Mouse (Mus musculus) hindbrain, embryonic 10.5 days (tissue): Measurements from ENCODE around the gene Arhgap31. TPM values are rescaled to one million over a fixed set of nuclear protein-coding genes. Genes with fewer than 3 reads are reported as not detected.

Experiments used
- DNase-seq: peaks from one replicate; pipeline ENCODE4 v3.0.0-alpha.2; 2017; ENCODE audit warnings: low spot score
- H3K27ac ChIP-seq: fragments of 300-500 bp; sonication (generic); 2 replicates; pipeline ENCODE4 v1.5.1; 2016; ENCODE audit warnings: mild to moderate bottlenecking, moderate library complexity
- H3K27me3 ChIP-seq: fragments of 300-500 bp; sonication (generic); 2 replicates; pipeline ENCODE4 v1.6.1; 2016; ENCODE audit warnings: mild to moderate bottlenecking; ENCODE audit not compliant: poor library complexity, insufficient read depth, severe bottlenecking
- H3K36me3 ChIP-seq: fragments of 300-500 bp; sonication (generic); 2 replicates; pipeline ENCODE4 v1.6.1; 2016; ENCODE audit warnings: mild to moderate bottlenecking, moderate library complexity
- H3K4me1 ChIP-seq: fragments of 300-500 bp; sonication (generic); replicated peaks from 2 replicates; pipeline ENCODE4 v1.6.1; 2016; ENCODE audit warnings: mild to moderate bottlenecking
- H3K4me3 ChIP-seq: fragments of 300-500 bp; sonication (generic); 2 replicates; pipeline ENCODE4 v1.5.1; 2016; ENCODE audit warnings: mild to moderate bottlenecking, moderate library complexity
- H3K9me3 ChIP-seq: fragments of 300-500 bp; sonication (generic); 2 replicates; pipeline ENCODE4 v1.6.1; 2016; ENCODE audit warnings: mild to moderate bottlenecking, moderate library complexity
- WGBS: fragments of 180-500 bp; shearing (Covaris S2); methylation state at CpG from one replicate; pipeline ENCODE4 v1.1.7; 2016; 5-methylcytosine and 5-hydroxymethylcytosine counted together
- polyA plus RNA-seq: library from polyadenylated mRNA; unstranded; fragments of >200 nt; fragmentation: Nextera tagmentation; extraction: Ambion mirVana; gene quantifications from 2 replicates; pipeline ENCODE4 v1.2.1, GENCODE M21; 2016

The Arhgap31 gene
- polyA plus RNA-seq, result 8.8 and 9.0 TPM in 2 replicates

DNA sequence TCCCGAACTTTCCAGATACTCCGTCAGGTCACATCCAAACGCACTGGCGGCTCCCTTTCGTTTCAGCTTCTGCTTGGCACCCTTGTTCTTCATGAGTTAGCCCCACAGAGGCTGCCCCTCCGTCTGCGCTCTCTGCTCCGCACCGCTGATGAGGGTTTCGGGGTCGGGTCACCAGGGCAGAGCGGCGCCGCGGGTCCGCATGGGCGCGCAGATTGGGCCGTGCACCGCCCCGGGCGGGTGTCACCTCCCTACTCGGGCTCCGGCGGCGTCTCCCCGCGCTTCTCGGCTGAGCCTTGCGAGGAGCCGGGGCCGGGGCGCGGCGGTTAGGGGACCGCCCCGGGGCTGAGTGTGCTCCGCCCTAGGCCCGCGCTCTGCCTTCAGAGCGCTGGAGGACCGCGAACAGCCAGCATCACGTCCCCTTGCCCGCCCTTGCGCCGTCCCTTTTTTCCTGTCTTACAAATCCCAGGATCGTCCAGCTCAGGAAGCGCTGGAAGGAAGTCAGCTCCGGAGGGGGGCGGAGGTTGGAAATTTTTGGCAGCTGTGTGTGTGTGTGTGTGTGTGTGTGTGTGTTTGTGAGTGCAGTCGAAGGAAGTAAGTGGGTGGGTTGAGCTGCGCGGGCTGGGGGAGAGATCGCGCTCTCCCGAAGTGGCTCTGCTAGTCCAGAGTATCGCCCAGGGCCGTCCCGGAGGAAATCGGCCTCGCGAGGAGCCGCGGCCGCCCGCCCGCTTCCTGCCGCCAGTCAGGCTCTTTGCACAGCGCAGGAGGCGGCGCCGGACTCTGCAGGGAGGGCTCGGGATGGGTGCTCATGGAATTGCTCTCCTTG, at the start of gene Arhgap31:
Arhgap31 (minus strand) TSS at position 694 of the 823 bp plus-strand sequence.
- peak; percentile 81 for DNase-seq
- peak within 1 kb of the TSS; percentile 90 for H3K27ac ChIP-seq
- under 1% methylated on average over 74 of the region's 74 CpGs for WGBS
- H3K36me3 ChIP-seq, result no peaks in the 10 kb centered on the region
- no peaks in the 10 kb centered on the region for H3K9me3 ChIP-seq
- 0 out of 2 replicates have a peak, but pooled peaks cover 4% of the 10 kb centered on the region for H3K27me3 ChIP-seq
- H3K4me3 ChIP-seq, result peak within 1 kb of the TSS; percentile 62
- H3K4me1 ChIP-seq, result peaks cover 25% of the 10 kb centered on the region

- Histone ChIP-seq H3K4me3 (no peak overlapping the region), H3K9me3 (no peaks in the 10 kb centered on the region), H3K36me3 (peaks cover 25% of the 10 kb centered on the region), H3K4me1 (peaks cover 9% of the 10 kb centered on the region; the same call in 1 of the 2 replicates), H3K27ac (no peak overlapping the region), H3K27me3 (no peaks in the 10 kb centered on the region)
- 88% methylated on average over 8 of the region's 8 CpGs for WGBS
- DNase-seq, result no peak
These were observed 49.3 kb upstream of the Arhgap31 start for GRCm38 (mm10) chr16:38762401-38762800.

DNA sequence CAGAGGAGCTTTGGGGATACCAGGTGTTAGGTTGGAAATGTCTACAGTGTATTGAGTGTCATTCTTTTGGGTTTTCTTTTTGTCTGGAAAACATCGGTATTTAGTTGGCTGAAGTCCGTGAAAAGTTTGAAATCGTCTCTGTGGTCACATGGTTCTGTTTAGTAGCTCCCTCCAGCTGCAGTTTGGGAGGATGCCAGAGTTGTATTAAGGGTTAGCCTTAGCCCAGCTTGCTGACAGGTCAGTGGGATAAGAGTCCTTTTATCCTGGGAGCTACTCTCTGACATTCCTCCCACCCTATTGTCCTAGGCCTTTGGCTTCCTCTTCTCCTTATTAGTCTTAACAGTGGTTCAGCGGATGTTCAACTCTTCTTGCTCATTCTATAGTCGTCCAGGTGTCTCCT, 48.9 kb upstream of the Arhgap31 start:
- H3K4me3 ChIP-seq, result no peak overlapping the region
- no peaks in the 10 kb centered on the region for H3K27me3 ChIP-seq
- peaks cover 9% of the 10 kb centered on the region; the same call in 1 of the 2 replicates for H3K4me1 ChIP-seq
- H3K9me3 ChIP-seq, result no peaks in the 10 kb centered on the region
- H3K27ac ChIP-seq, result no peak overlapping the region
- H3K36me3 ChIP-seq, result peaks cover 25% of the 10 kb centered on the region
- WGBS, result 87% methylated on average over 5 of the region's 5 CpGs
- DNase-seq, result no peak

DNA sequence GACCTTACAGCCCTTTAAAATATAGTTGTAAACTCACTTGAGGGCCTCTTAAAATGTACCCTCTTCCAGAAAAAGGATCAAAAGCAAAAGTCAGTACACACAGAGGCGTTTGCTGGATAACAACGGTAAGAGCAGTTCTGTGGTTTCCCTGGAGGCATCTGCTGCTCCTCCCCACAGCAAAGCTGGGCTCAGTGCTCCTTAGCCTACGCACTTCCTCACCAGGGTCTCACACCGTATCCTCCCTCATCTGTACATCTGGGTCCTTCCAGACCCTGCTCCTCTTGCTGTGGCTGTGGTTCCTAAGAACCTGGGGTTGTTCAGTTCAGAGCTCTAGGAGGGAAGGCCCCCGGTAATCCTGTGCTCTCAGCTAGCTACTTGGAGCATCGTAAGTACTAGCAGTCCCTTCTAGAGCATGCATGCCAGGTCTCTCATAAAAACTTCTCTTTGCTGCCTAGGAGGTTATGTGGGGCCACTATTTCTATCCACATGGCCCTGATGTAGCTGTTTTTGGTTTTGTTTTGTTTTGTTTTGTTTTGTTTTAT, 47.8 kb upstream of the Arhgap31 start:
- DNase-seq, result no peak
- no peaks in the 10 kb centered on the region for H3K9me3 ChIP-seq
- no peak overlapping the region for H3K27ac ChIP-seq
- no peaks in the 10 kb centered on the region for H3K27me3 ChIP-seq
- H3K36me3 ChIP-seq, result peaks cover 25% of the 10 kb centered on the region
- WGBS, result 87% methylated on average over 6 of the region's 6 CpGs
- H3K4me1 ChIP-seq, result peaks cover 9% of the 10 kb centered on the region; the same call in 1 of the 2 replicates
- no peak overlapping the region for H3K4me3 ChIP-seq

DNA sequence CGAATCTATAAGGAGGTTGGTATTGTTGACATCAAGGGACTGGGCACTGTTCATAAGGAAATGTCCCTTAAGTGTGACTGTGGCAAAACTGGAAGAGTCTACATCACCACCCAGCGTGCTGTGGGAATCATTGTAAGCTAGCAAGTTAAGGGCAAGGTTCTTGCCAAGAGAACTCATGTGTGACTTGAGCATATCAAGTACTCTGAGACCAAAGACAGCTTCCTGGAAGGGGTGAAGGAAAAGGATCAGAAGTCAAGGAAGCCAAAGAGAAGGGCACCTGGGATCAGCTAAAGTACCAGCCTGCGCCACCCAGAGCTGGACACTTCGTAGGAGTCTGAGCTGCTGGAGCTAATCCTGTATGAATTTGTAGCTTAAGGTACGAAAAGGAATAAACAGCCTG, 47.2 kb upstream of the Arhgap31 start:
- 95% methylated on average over 5 of the region's 5 CpGs for WGBS
- peaks cover 25% of the 10 kb centered on the region for H3K36me3 ChIP-seq
- no peaks in the 10 kb centered on the region for H3K27me3 ChIP-seq
- H3K9me3 ChIP-seq, result no peaks in the 10 kb centered on the region
- H3K4me3 ChIP-seq, result no peak overlapping the region
- peaks cover 9% of the 10 kb centered on the region; the same call in 1 of the 2 replicates for H3K4me1 ChIP-seq
- DNase-seq, result no peak
- no peak overlapping the region for H3K27ac ChIP-seq

GRCm38 (mm10) chr16:38758104-38758861, 45.2 kb upstream of the Arhgap31 start:
- Histone ChIP-seq H3K4me3 (no peak overlapping the region), H3K9me3 (no peaks in the 10 kb centered on the region), H3K27me3 (no peaks in the 10 kb centered on the region), H3K36me3 (peaks cover 27% of the 10 kb centered on the region), H3K4me1 (peaks cover 15% of the 10 kb centered on the region), H3K27ac (no peak overlapping the region; the same call in 1 of the 2 replicates)
- no peak for DNase-seq
- 86% methylated on average over 12 of the region's 12 CpGs for WGBS

DNA sequence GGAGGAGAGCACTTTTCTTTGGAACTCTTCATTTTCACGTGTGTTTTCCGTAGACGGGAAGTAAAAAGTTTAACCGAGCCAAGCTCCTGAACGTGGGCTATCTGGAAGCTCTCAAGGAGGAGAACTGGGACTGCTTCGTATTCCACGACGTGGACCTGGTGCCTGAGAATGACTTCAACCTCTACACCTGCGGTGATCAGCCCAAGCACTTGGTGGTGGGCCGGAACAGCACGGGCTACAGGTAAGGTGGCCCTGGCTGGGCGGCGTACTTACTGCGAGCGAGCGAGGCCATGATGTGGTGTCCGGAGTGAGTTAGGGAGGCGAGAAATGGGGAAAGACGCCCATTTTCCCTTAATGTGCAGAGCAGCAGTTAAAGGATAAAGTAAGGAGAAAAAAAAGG, 44.6 kb upstream of the Arhgap31 start:
- Histone ChIP-seq H3K4me1 (peaks cover 21% of the 10 kb centered on the region), H3K27me3 (no peaks in the 10 kb centered on the region), H3K27ac (no peak overlapping the region; the same call in 1 of the 2 replicates), H3K36me3 (peaks cover 23% of the 10 kb centered on the region), H3K4me3 (no peak overlapping the region), H3K9me3 (no peaks in the 10 kb centered on the region)
- no peak for DNase-seq
- 96% methylated on average over 19 of the region's 19 CpGs for WGBS

GRCm38 (mm10) chr16:38756572-38756971, 43.5 kb upstream of the Arhgap31 start:
- Histone ChIP-seq H3K27ac (no peak overlapping the region), H3K27me3 (no peaks in the 10 kb centered on the region), H3K36me3 (peaks cover 23% of the 10 kb centered on the region), H3K9me3 (no peaks in the 10 kb centered on the region), H3K4me1 (peaks cover 22% of the 10 kb centered on the region), H3K4me3 (no peak overlapping the region)
- no peak for DNase-seq
- 84% methylated on average over 4 of the region's 4 CpGs for WGBS

- H3K27me3 ChIP-seq, result no peaks in the 10 kb centered on the region
- H3K36me3 ChIP-seq, result peaks cover 23% of the 10 kb centered on the region
- H3K27ac ChIP-seq, result 0 out of 2 replicates have a peak overlapping the region, but pooled peaks have one; percentile 45
- DNase-seq, result no peak
- 73% methylated on average over 5 of the region's 5 CpGs for whole genome bisulfite sequencing
- H3K9me3 ChIP-seq, result no peaks in the 10 kb centered on the region
- H3K4me3 ChIP-seq, result no peak overlapping the region
- H3K4me1 ChIP-seq, result peaks cover 22% of the 10 kb centered on the region
These were observed 43.1 kb upstream of the Arhgap31 start for GRCm38 (mm10) chr16:38756177-38756503.

DNA sequence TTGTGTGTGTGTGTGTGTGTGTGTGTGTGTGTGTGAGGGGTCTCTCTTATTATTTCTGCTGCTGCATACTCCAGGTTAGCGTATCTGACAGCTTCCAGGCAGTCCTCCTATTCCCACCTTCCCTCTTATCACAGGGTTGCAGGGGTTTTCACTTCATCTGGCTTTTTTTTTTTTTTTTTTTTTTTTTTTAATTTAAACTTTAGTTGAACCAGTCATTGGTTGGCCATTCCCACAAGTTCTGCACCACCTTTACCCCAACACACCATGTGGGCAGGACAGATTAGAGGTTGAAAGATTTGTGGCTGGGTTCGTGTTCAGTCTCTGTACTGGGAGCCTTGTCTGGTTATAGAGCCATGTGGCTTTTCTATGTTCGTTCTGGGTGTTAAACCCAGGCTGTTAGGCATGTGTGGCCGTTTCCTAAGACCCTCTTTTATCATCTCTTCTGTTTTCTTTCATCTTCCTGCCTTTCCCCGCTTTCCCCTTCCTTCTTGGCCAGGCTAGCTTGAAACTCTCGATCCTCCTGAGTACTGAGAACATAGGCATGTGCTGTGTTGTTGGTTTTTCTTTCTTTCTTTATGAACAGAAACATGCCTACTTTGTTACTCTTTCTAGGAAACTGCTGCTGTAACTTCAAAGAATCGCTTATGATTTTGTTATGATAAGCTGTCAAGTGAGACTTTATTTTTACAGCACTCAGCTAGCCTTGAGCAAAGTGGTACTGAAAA, 42.5 kb upstream of the Arhgap31 start:
- 77% methylated on average over 7 of the region's 7 CpGs for WGBS
- H3K4me3 ChIP-seq, result no peak overlapping the region
- no peaks in the 10 kb centered on the region for H3K27me3 ChIP-seq
- no peak overlapping the region for H3K27ac ChIP-seq
- DNase-seq, result no peak
- H3K9me3 ChIP-seq, result no peaks in the 10 kb centered on the region
- H3K4me1 ChIP-seq, result peaks cover 22% of the 10 kb centered on the region
- peaks cover 23% of the 10 kb centered on the region for H3K36me3 ChIP-seq

- Histone ChIP-seq H3K27me3 (no peaks in the 10 kb centered on the region), H3K9me3 (no peaks in the 10 kb centered on the region), H3K4me3 (no peak overlapping the region), H3K27ac (peak overlapping the region; percentile 18; the same call in 1 of the 2 replicates), H3K4me1 (peaks cover 17% of the 10 kb centered on the region), H3K36me3 (peaks cover 19% of the 10 kb centered on the region)
- WGBS, result 57% methylated on average over 11 of the region's 11 CpGs
- peak; percentile 52 for DNase-seq
These were observed 40.6 kb upstream of the Arhgap31 start for GRCm38 (mm10) chr16:38753631-38754030.

- Histone ChIP-seq H3K4me1 (peaks cover 13% of the 10 kb centered on the region), H3K36me3 (0 out of 2 replicates have a peak, but pooled peaks cover 7% of the 10 kb centered on the region), H3K27me3 (no peaks in the 10 kb centered on the region), H3K4me3 (no peak overlapping the region), H3K27ac (no peak overlapping the region), H3K9me3 (no peaks in the 10 kb centered on the region)
- 79% methylated on average over 6 of the region's 6 CpGs for WGBS
- no peak for DNase-seq
These were observed 37.7 kb upstream of the Arhgap31 start for GRCm38 (mm10) chr16:38750803-38751202.
